Mouse (Mus musculus) ES-E14 (cell line): ENCODE results near the gene Utrn. TPM values are rescaled to one million over a fixed set of nuclear protein-coding genes. Genes with fewer than 3 reads are reported as not detected.

ENCODE experiments used
- DNase-seq: peaks from one replicate; pipeline ENCODE4 v3.0.0-alpha.2; 2013; ENCODE audit warnings: low read depth, low spot score
- H3K27ac ChIP-seq: 2 replicates; pipeline ENCODE4 v1.5.1; 2012; ENCODE audit warnings: low read depth, mild to moderate bottlenecking, low read length, moderate library complexity, mixed read lengths; ENCODE audit not compliant: poor library complexity, insufficient read depth, severe bottlenecking
- H3K36me3 ChIP-seq: 2 replicates; pipeline ENCODE4 v1.6.1; 2012; ENCODE audit warnings: mild to moderate bottlenecking, low read length, moderate library complexity, mixed read lengths; ENCODE audit not compliant: control insufficient read depth, poor library complexity, insufficient read depth, severe bottlenecking
- H3K4me1 ChIP-seq, 2 experiments: fragments of 150-350 bp in 1 of 2; sonication (generic) in 1 of 2; 2 replicates each; pipeline ENCODE4 v1.6.1; 2012; ENCODE audit warnings: low read length in 2 of 2, mild to moderate bottlenecking in 1 of 2, mixed read lengths in 1 of 2; ENCODE audit not compliant: control insufficient read depth in 2 of 2, insufficient read depth in 2 of 2, poor library complexity in 1 of 2
- H3K4me3 ChIP-seq, 2 experiments: fragments of 150-350 bp in 1 of 2; sonication (generic) in 1 of 2; 2 replicates each; pipeline ENCODE4 v1.5.1; 2012; ENCODE audit warnings: low read length in 2 of 2, low read depth in 1 of 2, mild to moderate bottlenecking in 1 of 2, mixed read lengths in 1 of 2; ENCODE audit not compliant: insufficient read depth in 1 of 2, poor library complexity in 1 of 2, severe bottlenecking in 1 of 2
- H3K9ac ChIP-seq: 2 replicates; pipeline ENCODE4 v1.6.1; 2012; ENCODE audit warnings: low read depth, mild to moderate bottlenecking, low read length, mixed read lengths; ENCODE audit not compliant: poor library complexity, insufficient read depth, severe bottlenecking
- H3K9me3 ChIP-seq: fragments of 150-350 bp; sonication (generic); 2 replicates; pipeline ENCODE4 v1.6.1; 2012; ENCODE audit warnings: low read depth, mild to moderate bottlenecking, low read length; ENCODE audit not compliant: control insufficient read depth, insufficient read depth
- CHD2 ChIP-seq: IDR thresholded peaks from 2 replicates; pipeline ENCODE4 v1.6.1; 2014; ENCODE audit warnings: mild to moderate bottlenecking, low read depth, low read length, inconsistent platforms
- HCFC1 ChIP-seq: IDR thresholded peaks from 2 replicates; pipeline ENCODE4 v1.6.1; 2012; ENCODE audit warnings: low read length, inconsistent platforms, borderline replicate concordance; ENCODE audit not compliant: insufficient read depth
- MAFK ChIP-seq: IDR thresholded peaks from 2 replicates; pipeline ENCODE4 v1.6.1; 2014; ENCODE audit warnings: mild to moderate bottlenecking, low read depth, low read length, inconsistent platforms; ENCODE audit not compliant: insufficient read depth
- ZC3H11A ChIP-seq: IDR thresholded peaks from 2 replicates; pipeline ENCODE4 v1.6.1; 2012; ENCODE audit warnings: low read depth, mild to moderate bottlenecking, inconsistent platforms, low read length, borderline replicate concordance
- ZNF384 ChIP-seq: IDR thresholded peaks from 2 replicates; pipeline ENCODE4 v1.6.1; 2012; ENCODE audit warnings: low read depth, low read length, inconsistent platforms
- in situ Hi-C, 2 experiments: fragments of 600-800 bp; cut with MboI; formaldehyde crosslinking; loops; one replicate each; pipeline ENCODE4 v1.15.1; 2025; ENCODE audit warnings: low sequenced_read_pairs in 2 of 2, inconsistent platforms in 1 of 2; ENCODE audit not compliant: unreplicated experiment in 2 of 2
- total RNA-seq: library from RNA; depleted of rRNA; stranded (reverse); fragments of 300-350 nt; gene quantifications from 2 replicates; pipeline ENCODE4 v1.2.3, GENCODE M21; 2012

The Utrn gene
- total RNA-seq, 1 experiment = 66.9 TPM

- TF ChIP-seq ZC3H11A (no peak), MAFK (no peak), HCFC1 (no peak), CHD2 (no peak), ZNF384 (no peak)
- Histone ChIP-seq H3K4me1 (no peaks in the 10 kb centered on the region), H3K9ac (no peak overlapping the region), H3K36me3 (no peaks in the 10 kb centered on the region), H3K4me3 (no peak overlapping the region), H3K27ac (no peak overlapping the region), H3K9me3 (no peaks in the 10 kb centered on the region)
- no peak for DNase-seq
- in situ Hi-C loops = no loop called here
Measured at GRCm38 (mm10) chr10:12756692-12757091, 112.5 kb downstream of the Utrn start.

- no peaks in the 10 kb centered on the region for H3K4me1 ChIP-seq
- H3K9ac ChIP-seq = no peak overlapping the region
- no peak overlapping the region for H3K4me3 ChIP-seq
- H3K36me3 ChIP-seq = no peaks in the 10 kb centered on the region
- in situ Hi-C loops = no loop called here
- H3K9me3 ChIP-seq = no peaks in the 10 kb centered on the region
- no peak overlapping the region for H3K27ac ChIP-seq
- no peak for DNase-seq
- TF ChIP-seq ZNF384 (no peak), MAFK (no peak), HCFC1 (no peak), CHD2 (no peak), ZC3H11A (no peak)
Measured at GRCm38 (mm10) chr10:12754911-12755310, 114.3 kb downstream of the Utrn start.

GRCm38 (mm10) chr10:12754166-12754565 is 115.0 kb downstream of the Utrn start:
- Histone ChIP-seq H3K9ac (no peak overlapping the region), H3K9me3 (no peaks in the 10 kb centered on the region), H3K4me3 (no peak overlapping the region), H3K27ac (no peak overlapping the region), H3K4me1 (no peaks in the 10 kb centered on the region), H3K36me3 (no peaks in the 10 kb centered on the region)
- no peak for TF ChIP-seq MAFK
- TF ChIP-seq HCFC1 = no peak
- no peak for TF ChIP-seq ZNF384
- no peak for TF ChIP-seq ZC3H11A
- no peak for TF ChIP-seq CHD2
- in situ Hi-C loops = no loop called here
- no peak for DNase-seq

GRCm38 (mm10) chr10:12743717-12744116 is 125.4 kb downstream of the Utrn start:
- H3K4me3 ChIP-seq = no peak overlapping the region
- in situ Hi-C loops = no loop called here
- no peaks in the 10 kb centered on the region for H3K4me1 ChIP-seq
- H3K9me3 ChIP-seq = no peaks in the 10 kb centered on the region
- H3K27ac ChIP-seq = no peak overlapping the region
- no peak for DNase-seq
- no peak for TF ChIP-seq HCFC1
- no peak for TF ChIP-seq ZNF384
- no peak for TF ChIP-seq CHD2
- no peak for TF ChIP-seq MAFK
- no peak for TF ChIP-seq ZC3H11A
- H3K36me3 ChIP-seq = peaks cover 2% of the 10 kb centered on the region
- no peak overlapping the region for H3K9ac ChIP-seq

GRCm38 (mm10) chr10:12739302-12739987 is 129.7 kb downstream of the Utrn start:
- Histone ChIP-seq H3K9me3 (no peaks in the 10 kb centered on the region), H3K36me3 (peaks cover 3% of the 10 kb centered on the region), H3K4me1 (no peaks in the 10 kb centered on the region), H3K27ac (no peak overlapping the region), H3K9ac (no peak overlapping the region), H3K4me3 (no peak overlapping the region)
- no peak for DNase-seq
- in situ Hi-C loops = no loop called here
- TF ChIP-seq CHD2 (no peak), HCFC1 (no peak), MAFK (no peak), ZNF384 (no peak), ZC3H11A (no peak)
